Mouse (Mus musculus): Measurements from ENCODE around the gene Ubap1l. TPM values are rescaled to one million over a fixed set of nuclear protein-coding genes. Genes with fewer than 3 reads are reported as not detected.

Ubap1l gene
- polyA plus RNA-seq, 1 experiment, result 0.16 TPM

- no peak for DNase-seq (ENCODE audit: low read depth, low spot score)
Measured at GRCm38 (mm10) chr9:65371756-65372155, 10.9 kb downstream of the Ubap1l start.

GRCm38 (mm10) chr9:65372449-65372848 lies 11.6 kb downstream of the Ubap1l start:
- no peak for DNase-seq (ENCODE audit: low read depth, low spot score)
- WGBS, result 52% methylated on average over 4 of the region's 4 CpGs

More at GRCm38 (mm10) chr9:65371756-65372155, 10.9 kb downstream of the Ubap1l start:
- WGBS, result 89% methylated on average over 24 of the region's 24 CpGs

GRCm38 (mm10) chr9:65374468-65375162 lies 13.8 kb downstream of the Ubap1l start:
- DNase-seq (ENCODE audit: low read depth, low spot score), result no peak
- WGBS, result 87% methylated on average over 5 of the region's 5 CpGs

GRCm38 (mm10) chr9:65375163-65375934 lies 14.5 kb downstream of the Ubap1l start:
- WGBS, result 85% methylated on average over 9 of the region's 9 CpGs
- DNase-seq (ENCODE audit: low read depth, low spot score), result no peak

- no peak for DNase-seq (ENCODE audit: low read depth, low spot score)
- WGBS, result 74% methylated on average over 4 of the region's 4 CpGs
Measured at GRCm38 (mm10) chr9:65381017-65381590, 20.3 kb downstream of the Ubap1l start.

GRCm38 (mm10) chr9:65382031-65382750 lies 21.4 kb downstream of the Ubap1l start:
- 77% methylated on average over 6 of the region's 6 CpGs for WGBS
- no peak for DNase-seq (ENCODE audit: low read depth, low spot score)

GRCm38 (mm10) chr9:65382751-65383097 lies 21.9 kb downstream of the Ubap1l start:
- no peak for DNase-seq (ENCODE audit: low read depth, low spot score)
- WGBS, result 53% methylated on average over 3 of the region's 3 CpGs

- 49% methylated on average over 3 of the region's 3 CpGs for WGBS
- DNase-seq (ENCODE audit: low read depth, low spot score), result no peak
Measured at GRCm38 (mm10) chr9:65384276-65384675, 23.4 kb downstream of the Ubap1l start.

GRCm38 (mm10) chr9:65386373-65387140 lies 25.7 kb downstream of the Ubap1l start:
- WGBS, result 45% methylated on average over 8 of the region's 8 CpGs
- DNase-seq (ENCODE audit: low read depth, low spot score), result no peak

GRCm38 (mm10) chr9:65390752-65391612 lies 30.1 kb downstream of the Ubap1l start:
- DNase-seq (ENCODE audit: low read depth, low spot score), result peak; percentile 28
- 12% methylated on average over 93 of the region's 96 CpGs for WGBS

- 31% methylated on average over 8 of the region's 8 CpGs for WGBS
- no peak for DNase-seq (ENCODE audit: low read depth, low spot score)
Measured at GRCm38 (mm10) chr9:65391613-65391964, 30.7 kb downstream of the Ubap1l start, which contains the start of gene Kbtbd13. Gene Kbtbd13, minus strand, starts transcription at chr9:65391652.

GRCm38 (mm10) chr9:65392638-65393364 lies 32.0 kb downstream of the Ubap1l start:
- peak; percentile 51 for DNase-seq (ENCODE audit: low read depth, low spot score)
- 17% methylated on average over 6 of the region's 6 CpGs for WGBS

- WGBS, result 53% methylated on average over 2 of the region's 2 CpGs
- no peak for DNase-seq (ENCODE audit: low read depth, low spot score)
Measured at GRCm38 (mm10) chr9:65393606-65394005, 32.8 kb downstream of the Ubap1l start.

- WGBS, result 50% methylated on average over 2 of the region's 2 CpGs
- DNase-seq (ENCODE audit: low read depth, low spot score), result no peak
Measured at GRCm38 (mm10) chr9:65394360-65394759, 33.5 kb downstream of the Ubap1l start.

GRCm38 (mm10) chr9:65398279-65398678 lies 37.4 kb downstream of the Ubap1l start, which contains the start of gene Rasl12:
Gene Rasl12, plus strand, starts transcription at chr9:65398506.
- DNase-seq (ENCODE audit: low read depth, low spot score), result no peak
- WGBS, result 3% methylated on average over 24 of the region's 24 CpGs

- 86% methylated on average over 6 of the region's 6 CpGs for WGBS
- no peak for DNase-seq (ENCODE audit: low read depth, low spot score)
Measured at GRCm38 (mm10) chr9:65399934-65400333, 39.1 kb downstream of the Ubap1l start.

GRCm38 (mm10) chr9:65404331-65405183 lies 43.7 kb downstream of the Ubap1l start:
- no peak for DNase-seq (ENCODE audit: low read depth, low spot score)

More at GRCm38 (mm10) chr9:65404331-65405183, 43.7 kb downstream of the Ubap1l start:
- WGBS, result 47% methylated on average over 15 of the region's 15 CpGs
